Mouse (Mus musculus) cerebellum, postnatal 14 days (tissue): Measurements from ENCODE around the gene H3f3a.
A peak's percentile ranks its signal among the peaks of the same experiment; 100 is the strongest.
"Not testable (repeated sequence)": the region's sequence is repeated elsewhere in the genome, so short reads cannot be mapped to it uniquely, and the experiment has no call there.

Experiments used
- DNase-seq, 2 experiments: peaks; one replicate each; pipeline ENCODE4 v3.0.0; 2021; ENCODE audit warnings: mixed read lengths in 2 of 2

Gene H3f3a

DNA sequence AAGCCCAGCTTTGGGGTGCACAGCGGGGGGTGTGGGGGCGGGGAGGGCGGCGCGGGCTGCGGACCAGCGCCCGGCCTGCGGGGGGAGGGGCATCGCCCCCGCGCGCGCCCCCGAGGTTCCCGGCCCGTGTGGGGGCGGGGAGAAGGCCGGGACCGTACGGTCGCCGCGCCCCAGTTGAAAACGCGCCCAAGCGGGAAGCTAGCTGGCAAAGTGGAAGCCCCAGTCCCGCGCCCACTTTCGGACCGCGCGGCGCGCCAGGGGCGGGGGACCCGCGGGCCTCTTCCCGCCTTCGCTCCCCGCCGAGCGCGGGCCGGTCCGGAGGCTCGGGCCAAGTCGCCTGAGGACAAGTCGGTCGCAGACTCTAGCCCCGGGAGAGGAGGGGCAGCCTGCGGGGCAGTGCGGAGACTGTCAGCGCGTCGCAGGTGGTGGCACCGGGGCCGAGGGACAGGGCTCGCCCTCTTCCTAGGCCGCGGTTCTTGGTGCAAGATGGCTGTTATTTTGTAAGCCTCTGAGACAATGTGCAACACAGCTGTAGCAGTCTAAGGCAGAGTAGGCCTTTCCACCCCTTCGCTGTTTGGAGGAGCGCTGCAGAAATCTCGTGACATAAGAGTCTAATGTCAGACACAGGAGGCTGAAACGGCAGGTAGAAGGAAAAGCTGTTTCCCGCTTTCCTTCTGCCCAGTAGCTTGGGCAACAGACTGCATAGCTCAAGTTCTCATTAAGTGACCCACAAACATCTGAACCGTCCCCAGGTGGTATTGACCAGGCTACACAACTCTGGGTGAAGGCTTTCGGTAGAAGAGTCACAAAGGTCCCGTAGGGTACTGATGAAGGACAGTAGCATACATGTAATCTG, at the start of gene H3f3a:
Gene H3f3a, minus strand, starts transcription at position 59 of the 856 bp plus-strand sequence.
- DNase-seq, result peak in 1 of 2 experiments; percentile 92

DNA sequence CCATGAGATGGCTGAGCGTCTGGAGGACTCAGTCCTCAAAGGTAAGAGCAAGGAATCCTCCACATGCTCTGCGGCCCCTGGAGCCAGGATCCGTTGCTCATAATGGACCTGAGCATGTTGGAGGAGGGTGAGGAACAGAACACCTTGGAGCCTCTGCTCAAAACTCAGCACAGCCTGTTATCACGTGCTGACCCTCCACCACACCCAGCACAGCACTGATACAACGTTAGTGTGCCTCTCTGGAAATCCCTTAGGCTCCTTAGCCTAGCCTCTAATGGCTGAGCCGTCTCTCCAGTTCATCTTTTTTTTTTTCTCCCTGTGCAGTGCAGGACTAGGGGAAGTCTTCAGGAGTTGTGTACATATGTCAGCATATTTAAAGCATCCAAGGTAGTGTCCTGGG, 46.3 kb upstream of the H3f3a start:
- DNase-seq, result no peak

DNA sequence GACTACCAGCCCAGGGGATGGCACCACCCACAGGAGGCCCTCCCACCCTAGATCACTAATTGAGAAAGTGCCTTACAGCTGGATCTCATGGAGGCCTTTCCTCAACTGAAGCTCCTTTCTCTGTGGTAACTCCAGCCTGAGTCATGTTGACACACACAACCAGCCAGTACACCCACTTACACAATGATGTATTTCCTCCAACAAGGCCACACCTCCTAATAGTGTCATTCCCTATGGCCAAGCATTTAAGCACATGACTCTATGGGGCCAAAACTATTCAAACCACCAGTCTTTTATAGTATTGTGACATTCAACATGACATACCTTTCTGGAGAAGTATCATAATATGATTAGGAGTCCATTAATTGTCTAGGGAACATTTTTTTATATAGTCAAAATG, 45.0 kb upstream of the H3f3a start:
- DNase-seq, result no peak

DNA sequence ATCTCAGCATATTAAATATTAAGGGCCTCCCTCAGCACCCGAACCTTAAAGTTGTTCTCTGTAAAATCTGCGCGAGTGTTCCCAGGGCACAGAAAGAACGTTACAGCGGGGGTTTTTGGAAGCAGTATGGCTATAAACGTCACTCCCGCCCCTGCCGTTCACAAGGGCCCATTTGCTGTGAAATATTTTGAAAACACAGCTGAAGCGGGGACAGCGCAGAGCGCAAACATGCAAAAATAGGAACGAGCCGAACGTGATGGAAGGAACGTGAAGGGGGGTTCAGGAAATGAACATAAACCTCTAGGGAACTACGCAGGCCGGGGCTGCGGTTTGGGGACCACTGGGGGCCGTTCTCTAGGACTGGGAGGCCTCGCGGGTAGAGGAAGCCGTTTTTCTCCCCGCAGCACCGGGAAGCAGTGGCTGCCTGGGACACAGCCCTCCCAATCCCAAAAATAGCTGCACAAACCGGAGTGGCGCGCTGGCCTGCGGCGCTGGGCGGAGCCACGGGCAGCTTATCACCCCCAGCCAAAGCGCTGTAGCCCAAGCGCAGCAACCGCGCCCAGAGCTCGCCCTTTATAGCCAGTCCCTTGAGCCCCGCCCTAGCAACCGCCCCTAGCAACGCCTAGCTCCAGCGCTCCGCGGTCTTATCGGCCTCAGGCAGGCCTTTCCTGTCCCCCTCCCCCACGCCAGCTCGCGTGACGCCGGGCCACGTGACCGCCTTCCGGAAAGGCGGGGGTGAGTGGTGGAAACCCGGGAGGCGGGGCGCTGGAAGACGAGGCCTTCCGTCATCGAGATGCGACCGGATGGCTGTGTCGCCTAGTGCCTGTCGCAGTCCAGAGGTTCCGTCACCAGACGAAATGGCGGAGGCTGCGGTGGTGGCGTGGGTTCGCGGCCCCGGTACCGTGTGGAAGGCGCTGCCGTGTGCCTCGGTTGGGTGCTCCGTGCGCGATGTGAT, 36.9 kb upstream of the H3f3a start, which contains the start of gene Sde2:
Gene Sde2, plus strand, starts transcription at position 812 of the 955 bp plus-strand sequence.
- DNase-seq, result peak; percentile 100

DNA sequence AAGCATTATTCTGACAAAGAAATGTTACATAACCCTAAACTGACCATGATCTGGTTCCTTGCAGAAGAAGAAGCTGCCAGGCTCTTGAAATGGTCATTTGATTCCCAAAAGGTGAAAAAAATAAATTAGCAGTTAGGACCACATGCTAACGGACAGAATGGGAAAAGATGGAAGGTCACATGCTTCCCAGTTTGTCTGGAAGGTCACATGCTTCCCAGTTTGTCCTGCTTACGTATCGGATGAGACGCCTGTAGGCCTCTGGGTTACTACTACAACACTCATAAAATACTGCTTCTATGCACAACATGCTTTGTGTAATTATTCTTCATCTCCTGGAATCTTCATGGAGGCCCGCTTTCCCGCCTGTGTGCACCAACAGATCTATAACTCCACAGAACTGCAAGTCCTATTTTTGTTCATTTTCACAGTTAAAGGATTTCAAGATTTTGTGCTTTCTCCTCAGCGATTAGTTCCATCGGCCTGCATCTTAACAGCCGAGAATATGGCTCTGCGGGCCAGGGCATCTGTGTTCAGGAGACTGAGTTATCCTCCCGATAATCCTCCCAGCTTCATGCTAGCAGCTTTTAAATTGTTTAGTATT, 36.1 kb upstream of the H3f3a start:
- no peak for DNase-seq

DNA sequence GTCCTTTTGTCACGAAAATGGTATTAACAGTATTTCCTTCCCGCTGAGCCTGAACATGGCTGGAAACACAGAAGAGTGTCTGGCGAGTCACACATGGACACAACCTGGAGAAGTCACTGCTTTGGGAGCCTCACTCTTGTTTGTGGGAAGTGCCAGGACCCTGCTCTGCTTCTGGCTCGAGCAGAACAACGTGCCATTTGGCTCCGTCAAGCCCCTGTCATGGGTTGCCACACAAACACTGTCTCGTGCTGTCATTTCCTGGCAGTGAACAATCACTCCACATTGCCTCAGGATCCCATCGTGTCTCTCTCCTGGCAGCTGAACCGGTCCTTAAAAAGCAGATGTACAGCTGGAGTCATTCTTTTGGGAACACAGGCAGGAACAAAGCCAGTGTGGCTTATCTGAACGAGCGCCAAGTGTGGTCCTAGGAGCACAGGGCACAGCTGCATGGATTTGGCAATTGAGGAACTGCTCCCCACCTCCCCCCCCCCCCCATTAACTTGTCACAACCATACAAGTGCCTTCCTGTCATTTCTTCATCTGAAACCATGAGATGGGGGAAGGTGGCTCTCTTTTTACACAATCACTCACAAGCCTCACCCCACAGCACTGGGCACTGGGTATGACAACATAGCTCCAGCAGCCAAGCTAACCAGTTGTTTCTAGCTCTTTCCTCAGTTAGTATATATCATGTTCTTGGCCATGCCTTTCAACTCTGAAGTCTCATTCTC, 34.9 kb upstream of the H3f3a start:
- peak; percentile 81 to 86 for DNase-seq

DNA sequence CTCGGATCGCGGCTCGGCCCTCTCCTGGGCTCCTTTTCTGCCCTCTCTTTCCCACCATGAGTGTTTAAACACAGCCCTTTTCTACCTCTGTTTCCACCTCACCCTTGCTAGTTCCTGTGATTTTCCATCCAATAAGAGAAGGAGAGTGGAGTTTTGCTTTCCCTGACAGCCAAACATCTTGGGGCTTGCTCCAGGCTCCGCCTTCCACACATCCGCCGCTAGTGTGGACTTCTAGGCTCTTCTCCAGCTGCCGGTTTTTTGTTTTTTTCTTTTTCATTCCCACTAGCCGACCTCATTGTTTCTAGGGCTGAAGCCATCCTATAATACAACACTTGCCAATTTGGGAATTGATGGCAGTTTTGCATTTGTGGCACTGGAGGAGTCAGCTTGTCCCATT, 34.4 kb upstream of the H3f3a start:
- peak; percentile 72 to 78 for DNase-seq

DNA sequence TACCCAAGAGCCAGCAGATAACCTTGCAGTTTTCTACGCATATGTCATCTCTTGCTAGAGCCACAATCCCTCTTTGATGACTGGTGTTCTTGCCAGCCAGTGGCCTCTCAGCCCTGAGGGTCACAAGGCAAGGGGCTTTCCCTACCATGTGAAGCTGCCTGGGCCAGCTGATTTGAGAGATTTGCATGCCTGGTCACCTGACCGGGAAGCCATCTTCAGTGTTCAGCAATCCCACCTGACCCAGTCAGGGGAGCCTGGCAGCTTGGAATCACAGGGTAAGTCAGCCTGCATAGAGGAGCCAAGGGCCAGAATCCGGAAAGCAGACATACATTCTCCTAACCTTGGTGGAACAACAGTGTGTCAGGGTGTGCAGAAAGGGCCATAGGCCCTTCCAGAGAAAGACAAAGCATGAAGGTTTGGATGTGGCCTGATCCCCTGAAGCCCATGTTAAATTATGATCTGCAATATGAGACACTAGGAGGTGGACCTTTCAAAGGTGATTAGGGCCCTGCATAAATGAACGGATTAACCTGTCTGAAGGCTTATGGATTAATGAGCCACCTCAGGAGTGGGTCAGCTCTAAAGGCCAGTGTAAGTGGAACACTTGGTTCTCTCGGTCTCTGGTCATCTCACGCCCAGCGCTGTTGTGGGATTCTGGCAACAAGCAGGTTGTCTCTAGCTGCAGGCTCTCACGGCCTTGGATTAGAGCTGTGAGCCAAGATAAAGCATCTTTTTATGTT, 28.0 kb upstream of the H3f3a start:
- no peak for DNase-seq

DNA sequence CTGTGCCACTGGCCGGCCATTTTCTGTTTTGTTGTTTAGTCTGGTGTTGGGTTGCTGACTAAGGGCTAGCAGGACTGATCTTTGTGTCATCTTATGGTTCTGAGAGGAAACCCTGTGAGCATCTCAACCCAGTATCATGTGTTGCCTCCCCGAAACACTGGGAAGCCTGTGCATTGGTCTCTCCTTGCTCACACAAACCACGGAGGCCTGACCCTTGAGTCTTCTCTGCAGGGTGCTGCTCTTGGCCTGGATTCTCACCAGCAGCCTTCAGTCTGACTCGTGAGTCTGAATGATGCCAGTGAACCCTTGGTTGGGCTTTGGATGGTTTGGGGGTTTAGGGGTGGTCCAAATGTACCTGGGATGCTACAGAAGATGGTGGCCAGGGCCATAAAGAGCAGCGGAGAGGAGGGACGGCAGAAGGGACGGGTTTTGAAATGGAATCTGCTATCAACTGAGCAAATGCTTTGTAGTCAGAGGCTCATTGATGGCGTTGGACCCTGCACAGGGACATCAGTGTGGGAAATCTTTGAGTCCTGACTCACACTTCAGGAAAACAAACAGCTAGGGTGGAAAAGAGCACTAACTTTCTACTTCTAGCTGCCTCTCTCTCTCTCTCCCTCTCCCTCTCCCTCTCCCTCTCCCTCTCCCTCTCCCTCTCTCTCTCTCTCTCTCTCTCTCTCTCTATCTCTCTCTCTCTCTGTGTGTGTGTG, 25.6 kb upstream of the H3f3a start:
- no peak for DNase-seq

DNA sequence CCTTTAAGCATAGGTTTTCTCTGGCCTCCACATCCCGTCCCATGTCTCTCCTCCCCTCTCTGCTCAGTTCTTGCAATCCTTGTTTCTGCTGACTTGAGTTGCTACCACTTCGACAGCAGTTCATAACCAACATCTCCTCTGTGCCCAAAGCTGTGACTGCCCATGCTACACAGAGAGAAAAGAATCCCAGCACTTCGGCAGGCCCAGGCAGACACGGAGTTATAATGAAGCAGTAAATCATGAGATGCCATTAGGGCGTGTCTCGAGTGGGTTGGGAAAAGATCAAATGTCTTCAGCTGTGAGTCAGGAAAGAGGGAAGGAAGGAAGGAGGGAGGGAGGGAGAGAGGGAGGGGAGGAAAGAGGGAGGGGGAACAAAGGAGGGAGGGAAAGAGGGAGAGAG, 24.3 kb upstream of the H3f3a start:
- no peak for DNase-seq

DNA sequence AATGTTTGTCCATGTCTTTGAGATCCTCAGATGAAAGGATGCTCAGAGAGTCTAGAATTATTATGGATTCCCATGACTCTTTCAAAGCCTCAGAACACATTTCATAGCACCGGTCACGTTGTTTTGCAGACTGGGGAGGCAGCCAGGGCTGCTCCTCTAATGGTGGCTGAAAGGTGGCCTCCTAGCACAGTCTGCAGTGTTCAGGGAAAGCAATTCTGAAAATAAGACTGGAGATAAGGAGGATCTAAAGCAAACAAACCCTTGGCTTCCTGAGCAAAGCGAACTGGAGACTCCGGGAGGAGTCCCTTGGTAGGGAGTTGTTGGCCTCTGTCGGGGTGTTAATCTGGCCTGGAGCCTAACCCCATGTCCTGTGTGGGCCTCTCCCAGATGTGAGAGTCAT, 23.4 kb upstream of the H3f3a start:
- no peak for DNase-seq

DNA sequence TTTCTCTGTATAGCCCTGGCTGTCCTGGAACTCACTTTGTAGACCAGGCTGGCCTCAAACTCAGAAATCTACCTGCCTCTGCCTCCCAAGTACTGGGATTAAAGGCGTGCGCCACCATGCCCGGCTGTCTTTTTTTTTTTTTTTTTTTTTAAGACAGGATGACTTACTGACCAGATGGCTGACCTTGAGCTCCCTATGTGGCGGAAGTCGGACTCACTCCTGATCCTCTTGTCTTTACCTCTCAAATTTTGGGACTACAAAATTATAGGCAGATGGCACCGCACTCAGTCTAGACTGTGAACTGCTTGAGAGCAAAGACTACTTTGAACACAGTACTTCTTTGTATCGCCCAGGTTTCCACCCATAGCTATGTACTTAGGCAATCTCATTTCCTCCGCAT, 22.7 kb upstream of the H3f3a start:
- not testable (repeated sequence) for DNase-seq

DNA sequence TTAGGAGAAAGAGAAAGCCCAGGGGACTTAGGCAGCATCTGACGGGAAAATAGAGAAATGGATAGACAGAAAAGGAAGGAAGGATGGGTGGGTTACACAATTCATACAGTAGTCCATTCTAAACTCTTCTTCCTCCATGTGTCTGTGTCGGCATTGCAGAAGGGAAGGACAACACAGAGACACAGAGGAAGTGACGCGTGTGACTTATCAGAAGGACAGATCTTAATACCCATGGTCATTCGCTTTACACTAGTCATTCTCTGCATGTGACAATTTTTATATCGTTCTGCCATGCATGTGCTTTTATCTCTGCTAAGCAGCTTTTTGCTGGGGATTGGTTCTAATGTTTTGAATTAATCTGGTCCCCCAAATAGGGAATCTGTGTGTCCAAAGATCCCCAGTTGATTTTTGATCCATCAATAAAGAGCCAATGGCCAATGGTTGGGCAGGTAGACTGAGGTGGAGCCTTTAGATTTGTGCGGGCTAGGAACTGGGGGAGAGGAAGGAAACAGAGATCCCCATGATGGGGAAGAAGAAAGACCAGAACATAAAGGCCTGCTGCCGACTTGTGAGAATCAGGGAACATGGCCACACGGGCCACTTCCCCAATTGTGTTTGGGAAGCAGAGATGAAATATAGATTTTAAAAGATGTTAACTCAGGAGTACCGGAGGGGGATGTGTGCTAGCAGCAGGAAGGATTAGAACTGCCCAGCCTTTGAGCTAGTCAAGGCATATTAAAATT, 21.7 kb upstream of the H3f3a start:
- no peak for DNase-seq

DNA sequence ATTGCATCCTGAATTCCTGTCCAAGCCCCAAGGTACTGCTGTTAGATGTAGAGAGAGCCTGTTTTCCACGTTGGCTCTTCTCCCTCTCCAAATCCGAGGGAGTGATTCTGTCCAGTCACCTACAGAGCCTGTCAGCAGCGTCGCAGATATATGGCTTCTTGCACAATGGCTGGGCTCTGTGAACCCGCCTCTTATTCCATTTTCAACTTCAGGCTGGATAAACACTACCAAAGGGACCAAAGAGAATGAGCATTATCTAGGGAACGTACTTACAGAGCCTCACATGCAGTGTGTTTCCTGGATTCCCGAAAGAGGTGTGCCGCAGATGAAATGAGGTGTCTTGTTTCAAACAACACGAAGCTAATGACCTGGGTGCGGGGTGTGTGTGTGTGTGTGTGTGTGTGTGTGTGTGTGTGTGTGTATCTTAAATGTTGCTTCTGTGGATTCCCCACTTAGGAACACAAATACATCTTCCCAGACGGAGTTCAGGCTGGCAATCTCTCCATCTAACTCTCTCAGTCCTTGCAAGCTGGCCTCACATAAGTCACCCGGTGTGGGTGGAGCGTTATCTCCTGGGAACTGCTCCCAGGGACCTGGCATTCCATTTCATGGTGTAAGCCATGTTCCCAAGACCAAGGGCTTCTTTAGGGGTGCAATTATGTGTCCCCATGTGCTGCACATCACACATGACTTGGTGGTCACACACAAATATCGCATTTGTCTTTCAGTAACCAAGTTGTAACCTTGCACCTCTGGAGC, 17.0 kb upstream of the H3f3a start:
- no peak for DNase-seq

DNA sequence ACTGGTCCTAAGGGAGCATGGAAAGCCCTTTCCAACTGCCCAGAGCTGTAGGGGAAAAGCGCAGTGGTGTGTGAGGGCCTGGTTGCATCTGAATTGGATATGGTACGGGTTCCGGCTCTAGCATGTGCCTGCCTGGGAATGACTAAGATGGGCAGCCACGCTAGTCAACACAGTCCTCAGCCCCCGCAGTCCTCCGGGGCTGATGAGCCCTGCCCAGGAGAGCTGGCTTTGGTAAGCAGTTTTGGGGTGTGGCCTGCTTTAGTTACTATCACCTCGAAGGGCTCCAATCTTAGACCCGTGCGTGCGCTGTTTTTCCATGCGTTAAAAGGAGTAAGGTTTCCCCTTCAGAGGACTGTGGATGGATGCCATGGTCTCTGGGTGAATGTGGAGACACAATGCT, 16.4 kb upstream of the H3f3a start:
- no peak for DNase-seq

DNA sequence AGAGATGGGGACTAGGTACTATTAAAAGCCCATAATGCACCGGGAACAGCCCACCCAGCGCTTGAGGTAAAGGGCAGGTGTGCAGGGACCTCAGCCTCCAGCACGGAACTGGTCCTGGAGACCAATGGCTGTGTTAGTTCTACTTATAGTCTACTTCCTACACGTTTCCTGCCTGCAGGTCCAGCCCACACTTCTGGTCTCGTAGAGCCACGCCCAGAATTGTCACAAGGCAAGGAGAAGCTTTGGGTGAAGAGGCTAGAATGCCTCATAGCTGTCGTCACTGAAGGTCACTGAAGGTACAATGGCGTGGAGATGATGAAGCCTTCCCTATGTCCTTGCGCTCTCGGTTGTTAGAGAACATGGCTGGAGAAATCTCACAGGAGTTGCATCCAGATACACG, 16.0 kb upstream of the H3f3a start:
- DNase-seq, result no peak

DNA sequence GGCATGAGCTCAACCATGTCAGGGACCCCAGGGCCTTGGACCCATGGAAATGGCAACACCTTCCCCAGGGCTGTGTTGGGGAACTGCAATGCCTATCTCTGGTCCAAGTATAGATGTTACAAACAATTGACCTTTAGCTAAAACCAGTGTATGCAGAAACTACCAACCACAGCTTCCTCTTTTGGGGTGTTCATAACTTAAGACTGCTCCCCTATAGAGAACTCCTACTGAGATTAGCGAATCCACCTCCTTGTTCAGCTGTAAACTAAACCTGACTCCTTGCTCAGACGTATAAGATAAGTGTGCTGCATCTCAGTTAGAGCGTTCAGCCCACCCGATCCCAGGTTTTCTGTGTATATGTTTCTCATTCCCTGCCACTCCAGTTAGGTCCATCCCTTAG, 12.9 kb upstream of the H3f3a start:
- no peak for DNase-seq

DNA sequence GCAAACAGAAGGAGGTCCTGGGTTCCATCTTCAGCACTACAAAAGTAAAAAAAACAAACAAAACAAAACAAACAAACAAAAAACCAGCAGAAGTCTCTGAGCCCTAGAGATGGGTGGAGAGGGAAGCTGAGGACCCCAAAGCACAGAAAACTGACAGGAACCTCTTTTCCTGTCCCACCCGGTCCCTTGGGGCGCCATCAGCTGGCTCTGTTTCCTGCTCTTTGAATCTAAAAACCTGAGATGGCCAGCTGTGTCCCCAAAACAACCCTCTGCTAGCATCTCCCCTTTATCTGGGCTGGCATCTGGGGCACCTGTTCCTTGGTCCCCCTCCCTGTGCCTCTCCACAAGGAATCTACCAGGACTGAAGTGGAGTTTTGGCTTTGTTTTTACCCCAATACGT, 11.0 kb upstream of the H3f3a start:
- no peak for DNase-seq

DNA sequence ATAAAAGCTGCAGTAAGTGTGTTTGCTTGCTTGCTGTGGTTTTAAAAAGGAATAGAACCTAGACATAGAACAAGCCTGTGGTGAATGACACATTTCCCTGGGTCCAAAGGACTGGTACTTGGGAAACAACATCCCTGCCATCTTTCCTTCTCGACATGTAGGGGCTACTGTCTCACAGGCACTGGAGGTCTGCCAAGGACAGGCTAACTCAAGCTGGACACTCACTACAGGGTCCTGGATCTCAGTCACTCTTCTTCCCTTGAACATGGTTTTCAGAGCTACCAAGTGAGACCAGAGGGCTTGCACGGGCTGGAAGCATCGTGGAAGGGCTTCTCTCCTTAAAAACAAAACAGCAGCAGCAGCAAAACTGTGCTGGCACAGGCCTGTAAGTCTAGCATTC, 10.0 kb upstream of the H3f3a start:
- peak; percentile 70 to 73 for DNase-seq

DNA sequence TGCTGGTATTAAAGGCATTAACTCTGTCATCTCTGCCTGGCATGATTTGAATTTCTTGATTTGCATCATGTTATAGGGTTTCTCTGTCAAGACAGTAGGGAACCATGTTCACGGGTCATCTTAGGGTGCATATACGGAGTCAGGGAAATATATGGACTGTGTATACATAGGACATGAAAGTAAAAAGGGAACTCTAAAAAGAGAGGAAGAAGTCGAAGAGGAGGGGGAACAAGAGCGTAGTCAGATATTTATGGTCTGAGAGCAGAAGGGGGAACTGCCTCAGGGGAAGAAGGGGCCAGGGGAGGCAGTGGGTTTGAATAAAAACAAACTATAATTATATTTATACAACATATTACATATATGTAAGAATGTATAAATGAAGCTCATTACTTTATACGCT, 8.5 kb upstream of the H3f3a start:
- no peak for DNase-seq
